Mouse (Mus musculus): ENCODE results near the gene Abcd3.

- TF ChIP-seq FLI1 (IDR thresholded peaks at IDR 0.05; ENCODE audit: low read length) (no peak), GATA1 (IDR thresholded peaks at IDR 0.05; ENCODE audit: borderline replicate concordance, low read length) (no peak)
Measured at GRCm38 (mm10) chr3:121814413-121814864, 663 bp downstream of the Abcd3 start.
